Mouse (Mus musculus) heart, adult 2 months (tissue): ENCODE data around the gene Ggn. TPM values are rescaled to one million over a fixed set of nuclear protein-coding genes. Genes with fewer than 3 reads are reported as not detected.

Experiments used
- DNase-seq, 2 experiments: peaks; one replicate each; pipeline ENCODE4 v3.0.0; 2021
- H3K27ac ChIP-seq: fragments of 200-600 bp; 2 replicates; pipeline ENCODE4 v1.8.1; 2022
- H3K27me3 ChIP-seq: fragments of 200-500 bp; 2 replicates; pipeline ENCODE4 v1.6.1; 2012; ENCODE audit warnings: mild to moderate bottlenecking, low read length, inconsistent platforms, mixed read lengths; ENCODE audit not compliant: control insufficient read depth, insufficient read depth
- H3K36me3 ChIP-seq: fragments of 200-500 bp; 2 replicates; pipeline ENCODE4 v1.6.1; 2012; ENCODE audit warnings: low read length, inconsistent platforms; ENCODE audit not compliant: control insufficient read depth, insufficient read depth
- H3K4me1 ChIP-seq: fragments of 200-500 bp; 2 replicates; pipeline ENCODE4 v1.6.1; 2011; ENCODE audit warnings: low read length; ENCODE audit not compliant: control insufficient read depth, insufficient read depth
- H3K4me3 ChIP-seq: fragments of 200-600 bp; 2 replicates; pipeline ENCODE4 v1.8.1; 2022
- H3K79me2 ChIP-seq: fragments of 200-500 bp; replicated peaks from 2 replicates; pipeline ENCODE4 v1.6.1; 2012; ENCODE audit warnings: mild to moderate bottlenecking, inconsistent platforms, low read length, moderate library complexity, mixed read lengths; ENCODE audit not compliant: control insufficient read depth, insufficient read depth
- H3K9ac ChIP-seq: fragments of 200-500 bp; 2 replicates; pipeline ENCODE4 v1.6.1; 2012; ENCODE audit warnings: low read depth, mild to moderate bottlenecking, control low read depth, inconsistent platforms, low read length, mixed read lengths
- CTCF ChIP-seq: fragments of 200-600 bp; IDR thresholded peaks from 2 replicates; pipeline ENCODE4 v1.8.1; 2022; ENCODE audit warnings: antibody characterized with exemption, mild to moderate bottlenecking, moderate library complexity
- EP300 ChIP-seq: fragments of 200-500 bp; IDR thresholded peaks from 2 replicates; pipeline ENCODE4 v1.6.1; 2011; ENCODE audit warnings: low read depth, low read length, control low read depth; ENCODE audit not compliant: insufficient read depth
- POLR2A ChIP-seq: fragments of 200-500 bp; IDR thresholded peaks from 2 replicates; pipeline ENCODE4 v1.6.1; 2011; ENCODE audit warnings: mild to moderate bottlenecking, low read depth, low read length, control low read depth; ENCODE audit not compliant: insufficient read depth
- WGBS: fragments of 180-500 bp; shearing (Covaris S2); methylation state at CpG from one replicate; pipeline ENCODE4 v1.1.7; 2018; 5-methylcytosine and 5-hydroxymethylcytosine counted together
- intact Hi-C: fragments of 180-260 bp; cut with DNase I; formaldehyde crosslinking; loops from one replicate; pipeline ENCODE4 v1.15.1; 2025
- polyA plus RNA-seq: library from polyadenylated mRNA; depleted of rRNA; stranded (reverse); fragments of >200 nt; gene quantifications from 2 replicates; pipeline ENCODE4 v1.2.3, GENCODE M21; 2012
- total RNA-seq, 2 experiments: library from RNA; stranded (reverse); gene quantifications; 2 replicates each; pipeline ENCODE4 v1.2.3; 2021

The Ggn gene
- total and polyA plus RNA-seq, 3 experiments = 0.18 to 0.43 (median 0.29) TPM

DNA sequence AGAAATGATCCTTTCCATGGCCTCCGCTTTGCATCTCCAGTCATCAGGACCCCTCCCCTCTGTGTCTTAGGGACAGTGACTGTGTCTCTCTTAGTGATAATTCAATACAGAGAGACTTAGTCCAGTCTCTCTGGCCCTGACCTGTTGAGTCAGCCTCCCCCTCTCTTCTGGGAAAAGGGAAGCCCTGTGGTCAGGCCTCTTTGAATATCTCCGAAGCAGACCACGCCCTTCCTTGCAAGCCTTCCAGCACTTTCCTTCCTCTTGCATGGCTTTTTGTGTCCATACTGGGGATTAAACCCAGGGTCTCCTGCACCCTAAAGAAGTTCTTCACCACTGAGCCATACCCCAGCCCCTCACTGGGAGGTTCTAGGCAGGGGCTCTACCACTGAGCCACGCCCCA lies 26.0 kb upstream of the Ggn start:
- no peaks in the 10 kb centered on the region for H3K36me3 ChIP-seq
- H3K79me2 ChIP-seq = no peaks in the 10 kb centered on the region
- no peak overlapping the region for H3K9ac ChIP-seq
- no peak overlapping the region for H3K27ac ChIP-seq
- TF ChIP-seq CTCF (no peak), EP300 (no peak), POLR2A (no peak)
- intact Hi-C loops = no loop called here
- H3K4me1 ChIP-seq = no peaks in the 10 kb centered on the region
- no peaks in the 10 kb centered on the region for H3K27me3 ChIP-seq
- H3K4me3 ChIP-seq = no peak overlapping the region
- DNase-seq = peak in 1 of 2 experiments; percentile 29
- WGBS = 74% methylated on average over 4 of the region's 4 CpGs

DNA sequence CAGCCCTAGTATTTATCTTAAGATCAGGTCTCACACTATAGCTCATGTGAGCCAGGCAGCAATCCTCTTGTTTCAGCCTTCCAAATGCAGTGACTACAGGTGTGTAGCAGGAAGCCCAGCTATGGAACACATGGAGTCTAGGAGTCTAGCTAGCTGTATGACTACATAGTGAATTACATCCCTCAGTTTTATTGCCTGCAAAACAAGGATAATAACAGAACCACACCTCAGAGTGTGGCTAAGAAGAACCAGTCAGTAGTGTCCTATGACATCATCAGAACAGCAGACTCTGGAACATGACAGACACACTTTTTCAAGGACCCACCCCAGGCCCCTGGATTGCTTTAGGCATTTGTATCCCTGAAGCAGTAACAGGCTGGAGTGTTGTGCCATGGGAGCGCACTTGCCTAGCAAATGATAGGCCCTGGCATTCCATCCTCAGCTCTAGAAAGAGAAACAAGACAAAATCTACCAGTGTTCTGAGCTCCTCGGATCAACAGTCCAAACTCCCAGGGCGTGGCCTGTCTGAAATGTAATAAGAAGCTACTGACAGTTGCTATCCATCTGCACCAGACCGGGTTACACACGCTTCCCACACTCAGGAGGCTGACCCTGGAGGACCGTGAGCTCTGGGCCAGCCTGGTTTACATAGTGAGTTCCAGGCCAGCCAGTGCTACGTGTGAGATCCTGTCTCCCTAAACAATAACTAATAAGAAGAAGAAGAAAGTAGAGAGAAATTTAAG lies 23.2 kb upstream of the Ggn start:
- no peak for TF ChIP-seq POLR2A
- TF ChIP-seq CTCF = no peak
- no peak for TF ChIP-seq EP300
- H3K4me3 ChIP-seq = no peak overlapping the region
- H3K79me2 ChIP-seq = no peaks in the 10 kb centered on the region
- no peak for DNase-seq
- H3K27ac ChIP-seq = no peak overlapping the region
- H3K4me1 ChIP-seq = no peaks in the 10 kb centered on the region
- no peaks in the 10 kb centered on the region for H3K36me3 ChIP-seq
- H3K9ac ChIP-seq = no peak overlapping the region
- WGBS = 88% methylated on average over 7 of the region's 7 CpGs
- H3K27me3 ChIP-seq = no peaks in the 10 kb centered on the region
- intact Hi-C loops = no loop called here

DNA sequence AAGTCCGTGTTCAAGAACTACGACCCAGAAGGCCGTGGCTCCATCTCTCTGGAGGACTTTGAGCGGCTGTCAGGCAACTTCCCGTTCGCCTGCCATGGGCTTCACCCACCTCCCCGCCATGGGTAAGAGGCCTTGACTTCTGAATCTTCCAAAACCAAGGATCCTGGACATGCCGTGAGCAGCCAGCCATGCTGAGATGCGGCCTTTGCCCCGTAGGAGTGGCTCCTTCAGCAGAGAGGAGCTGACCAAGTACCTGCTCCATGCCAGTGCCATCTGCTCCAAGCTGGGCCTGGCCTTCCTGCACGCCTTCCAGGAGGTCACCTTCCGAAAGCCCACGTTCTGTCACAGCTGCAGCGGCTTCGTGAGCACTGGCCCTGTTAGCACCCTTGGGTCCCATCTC lies 21.2 kb upstream of the Ggn start:
- H3K27ac ChIP-seq = no peak overlapping the region
- no peaks in the 10 kb centered on the region for H3K4me1 ChIP-seq
- no peak for DNase-seq
- H3K79me2 ChIP-seq = no peaks in the 10 kb centered on the region
- H3K27me3 ChIP-seq = no peaks in the 10 kb centered on the region
- WGBS = 88% methylated on average over 15 of the region's 15 CpGs
- H3K36me3 ChIP-seq = no peaks in the 10 kb centered on the region
- TF ChIP-seq CTCF (no peak), EP300 (no peak), POLR2A (no peak)
- no peak overlapping the region for H3K9ac ChIP-seq
- intact Hi-C loops = no loop called here
- H3K4me3 ChIP-seq = no peak overlapping the region

DNA sequence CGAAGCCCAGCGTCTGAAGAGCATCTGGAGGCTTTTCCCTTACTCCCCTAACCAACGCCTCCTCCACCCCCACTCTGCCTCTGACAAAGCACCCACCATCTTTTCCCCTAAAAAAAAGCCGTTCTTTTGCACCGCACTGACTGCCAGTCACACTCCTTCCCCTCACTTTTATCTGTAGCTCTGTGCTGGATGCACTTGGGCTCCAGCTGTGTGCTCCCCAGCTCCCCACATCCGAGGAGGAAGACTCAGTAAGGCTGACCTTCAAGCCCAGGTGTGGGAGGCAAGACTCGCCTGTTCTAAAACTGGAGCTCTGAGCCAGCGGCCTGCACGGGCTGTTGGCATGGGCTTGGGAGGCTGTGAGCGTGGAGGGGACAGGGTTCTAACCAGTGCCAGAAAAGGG lies 18.5 kb upstream of the Ggn start:
- no peaks in the 10 kb centered on the region for H3K27me3 ChIP-seq
- intact Hi-C loops = no loop called here
- no peak overlapping the region for H3K27ac ChIP-seq
- no peak for DNase-seq
- WGBS = 61% methylated on average over 10 of the region's 10 CpGs
- no peak overlapping the region for H3K9ac ChIP-seq
- H3K36me3 ChIP-seq = no peaks in the 10 kb centered on the region
- TF ChIP-seq EP300 (no peak), POLR2A (no peak), CTCF (no peak)
- peaks cover 2% of the 10 kb centered on the region; the same call in 1 of the 2 replicates for H3K4me1 ChIP-seq
- H3K79me2 ChIP-seq = no peaks in the 10 kb centered on the region
- no peak overlapping the region for H3K4me3 ChIP-seq

DNA sequence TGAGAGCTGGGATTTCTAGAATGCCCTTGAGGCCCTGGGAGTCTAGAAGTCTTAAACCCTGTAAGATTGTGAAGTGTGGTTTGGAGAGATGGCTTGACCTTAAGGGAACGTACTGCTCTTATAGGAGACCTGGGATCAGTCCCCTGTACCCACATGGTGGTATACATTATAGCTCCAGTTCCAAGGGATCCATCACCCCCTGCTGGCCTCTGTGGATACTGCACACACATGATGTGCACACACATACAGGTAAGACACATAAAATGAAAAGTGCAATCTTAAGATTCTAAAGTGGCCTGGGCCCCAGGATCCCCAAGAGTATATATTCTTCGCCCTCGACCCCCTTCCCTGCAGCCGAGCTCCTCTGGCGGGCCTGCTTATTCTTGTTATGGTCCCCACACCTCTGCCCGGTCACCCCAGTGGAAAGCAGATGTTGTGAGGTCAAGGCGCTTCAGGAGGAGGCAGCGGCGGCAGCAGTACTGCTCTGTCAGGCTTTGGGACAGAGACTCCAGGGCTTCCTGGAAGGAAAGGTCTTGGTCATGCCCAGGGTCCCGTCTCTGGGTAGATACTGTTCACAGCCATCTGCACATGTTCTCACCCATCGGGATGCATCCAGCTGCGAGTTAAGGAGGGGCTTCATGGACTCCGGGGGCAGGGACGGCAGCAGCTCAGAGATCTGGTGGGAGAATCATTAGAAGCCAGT lies 15.8 kb upstream of the Ggn start:
- H3K27me3 ChIP-seq = peaks cover under 1% of the 10 kb centered on the region; the same call in 1 of the 2 replicates
- no peak overlapping the region for H3K9ac ChIP-seq
- no peaks in the 10 kb centered on the region for H3K79me2 ChIP-seq
- no peak for DNase-seq
- intact Hi-C loops = no loop called here
- no peaks in the 10 kb centered on the region for H3K36me3 ChIP-seq
- peaks cover 2% of the 10 kb centered on the region; the same call in 1 of the 2 replicates for H3K4me1 ChIP-seq
- TF ChIP-seq EP300 = no peak
- TF ChIP-seq CTCF = peak; percentile 37
- WGBS = 95% methylated on average over 14 of the region's 14 CpGs
- no peak overlapping the region for H3K4me3 ChIP-seq
- H3K27ac ChIP-seq = no peak overlapping the region

DNA sequence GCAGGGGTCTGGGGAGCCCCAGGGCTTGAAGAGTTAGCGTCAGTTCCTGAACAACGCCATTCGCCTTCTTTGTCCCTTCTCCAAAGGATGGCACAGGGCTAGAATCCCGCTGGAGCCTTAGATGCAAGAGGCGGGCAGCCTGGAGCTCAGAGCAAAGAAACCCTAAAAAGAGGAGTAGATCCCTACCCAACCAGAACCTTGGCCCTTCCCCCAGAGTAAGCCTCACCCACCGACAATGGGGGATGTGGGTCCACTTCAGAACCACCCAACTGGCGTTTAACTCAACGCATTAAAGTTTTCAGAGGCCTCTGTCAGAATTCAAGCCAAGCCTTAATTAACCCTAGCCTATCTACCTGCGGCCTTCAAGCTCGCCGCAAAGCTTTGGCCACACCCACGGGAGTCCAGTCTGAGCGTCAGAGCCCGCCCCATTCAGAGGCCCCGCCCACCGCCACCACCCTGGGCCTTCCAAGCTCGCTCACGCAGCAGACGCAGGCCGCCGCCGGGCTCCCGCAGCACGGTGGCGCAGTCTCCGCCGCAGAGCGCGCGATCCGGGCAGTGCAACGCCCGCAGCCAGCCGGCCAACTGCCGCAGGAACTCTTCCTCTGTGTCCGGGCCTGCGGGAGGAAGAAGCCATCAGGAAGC lies 14.7 kb upstream of the Ggn start:
- peaks cover 2% of the 10 kb centered on the region; the same call in 1 of the 2 replicates for H3K4me1 ChIP-seq
- H3K9ac ChIP-seq = peak overlapping the region; percentile 81
- DNase-seq = peak; percentile 91 to 92
- peak overlapping the region; percentile 97 for H3K4me3 ChIP-seq
- 9% methylated on average over 37 of the region's 37 CpGs for WGBS
- H3K36me3 ChIP-seq = no peaks in the 10 kb centered on the region
- no peaks in the 10 kb centered on the region for H3K79me2 ChIP-seq
- peak overlapping the region; percentile 94 for H3K27ac ChIP-seq
- peak; percentile 47 for TF ChIP-seq CTCF
- no peak for TF ChIP-seq EP300
- peak; percentile 65 for TF ChIP-seq POLR2A
- intact Hi-C loops = no loop called here
- peaks cover 1% of the 10 kb centered on the region; the same call in 1 of the 2 replicates for H3K27me3 ChIP-seq
